Mouse (Mus musculus): ENCODE measurements around the gene Pbx4. TPM values are rescaled to one million over a fixed set of nuclear protein-coding genes. Genes with fewer than 3 reads are reported as not detected.

Gene Pbx4
- polyA plus RNA-seq, 2 experiments: 6.6 to 6.8 TPM

- H3K4me3 ChIP-seq (replicated peaks; ENCODE audit: low read length): no peak overlapping the region
- ATAC-seq (ENCODE audit: low FRiP score, low read depth): no peak
- no peak overlapping the region for H3K4me2 ChIP-seq (replicated peaks; ENCODE audit: low read depth, low read length, severe bottlenecking)
- no peak for TF ChIP-seq POLR2A (IDR thresholded peaks at IDR 0.05; ENCODE audit: borderline replicate concordance, extremely low read depth, insufficient read depth, insufficient read length)
- H3K36me3 ChIP-seq (ENCODE audit: control insufficient read depth, insufficient read depth, low read length): no peaks in the 10 kb centered on the region
- no peaks in the 10 kb centered on the region for H3K4me1 ChIP-seq (ENCODE audit: control insufficient read depth, insufficient read depth, low read length)
- WGBS: 9% methylated on average over 9 of the region's 9 CpGs
- no peak overlapping the region for H3K9ac ChIP-seq (ENCODE audit: low read depth, low read length, severe bottlenecking)
- DNase-seq (ENCODE audit: low spot score): peak; percentile 59
- H3K27me3 ChIP-seq (ENCODE audit: control insufficient read depth, insufficient read depth, low read length): no peaks in the 10 kb centered on the region
- H3K9me3 ChIP-seq (ENCODE audit: control insufficient read depth, low read length): no peaks in the 10 kb centered on the region
- no peak overlapping the region for H3K27ac ChIP-seq (replicated peaks; ENCODE audit: low read depth, low read length)
These were observed 41.9 kb downstream of the Pbx4 start for GRCm38 (mm10) chr8:69874155-69874554.

DNA sequence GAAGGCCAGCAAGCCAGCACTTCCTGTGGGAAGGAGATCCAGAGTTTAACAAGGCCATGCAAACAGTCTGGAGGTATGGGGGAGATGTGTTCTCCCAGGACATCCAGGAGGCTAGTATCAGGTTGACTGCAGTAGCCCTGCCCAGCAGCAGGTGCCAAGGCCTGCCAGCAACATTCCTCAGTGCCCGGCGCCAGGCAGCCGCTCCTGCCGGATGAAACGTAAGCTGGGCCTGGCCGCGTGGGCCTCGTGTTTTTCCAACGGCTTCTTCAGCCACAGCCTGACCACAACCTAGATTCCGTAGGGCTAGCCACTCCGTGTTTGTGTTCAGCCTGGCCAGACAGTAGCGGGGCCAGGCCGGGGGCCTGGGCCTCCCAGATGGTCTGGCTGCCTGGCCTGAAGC, 42.4 kb downstream of the Pbx4 start:
- no peak overlapping the region for H3K27ac ChIP-seq (replicated peaks; ENCODE audit: low read depth, low read length)
- H3K27me3 ChIP-seq (ENCODE audit: control insufficient read depth, insufficient read depth, low read length): peaks cover 4% of the 10 kb centered on the region
- ATAC-seq (ENCODE audit: low FRiP score, low read depth) (no peak), DNase-seq (ENCODE audit: low spot score) (no peak)
- 81% methylated on average over 13 of the region's 13 CpGs for WGBS
- no peak overlapping the region for H3K4me2 ChIP-seq (replicated peaks; ENCODE audit: low read depth, low read length, severe bottlenecking)
- no peaks in the 10 kb centered on the region for H3K9me3 ChIP-seq (ENCODE audit: control insufficient read depth, low read length)
- no peak for TF ChIP-seq POLR2A (IDR thresholded peaks at IDR 0.05; ENCODE audit: borderline replicate concordance, extremely low read depth, insufficient read depth, insufficient read length)
- no peaks in the 10 kb centered on the region for H3K4me1 ChIP-seq (ENCODE audit: control insufficient read depth, insufficient read depth, low read length)
- H3K4me3 ChIP-seq (replicated peaks; ENCODE audit: low read length): no peak overlapping the region
- no peak overlapping the region for H3K9ac ChIP-seq (ENCODE audit: low read depth, low read length, severe bottlenecking)
- H3K36me3 ChIP-seq (ENCODE audit: control insufficient read depth, insufficient read depth, low read length): no peaks in the 10 kb centered on the region

- no peak for TF ChIP-seq POLR2A (IDR thresholded peaks at IDR 0.05; ENCODE audit: borderline replicate concordance, extremely low read depth, insufficient read depth, insufficient read length)
- 0 out of 2 replicates have a peak overlapping the region, but pooled peaks have one; percentile 4 for H3K9ac ChIP-seq (ENCODE audit: low read depth, low read length, severe bottlenecking)
- peaks cover 18% of the 10 kb centered on the region for H3K27me3 ChIP-seq (ENCODE audit: control insufficient read depth, insufficient read depth, low read length)
- H3K4me1 ChIP-seq (ENCODE audit: control insufficient read depth, insufficient read depth, low read length): no peaks in the 10 kb centered on the region
- H3K4me2 ChIP-seq (replicated peaks; ENCODE audit: low read depth, low read length, severe bottlenecking): no peak overlapping the region
- H3K27ac ChIP-seq (replicated peaks; ENCODE audit: low read depth, low read length): no peak overlapping the region
- WGBS: 48% methylated on average over 10 of the region's 10 CpGs
- no peaks in the 10 kb centered on the region for H3K9me3 ChIP-seq (ENCODE audit: control insufficient read depth, low read length)
- H3K36me3 ChIP-seq (ENCODE audit: control insufficient read depth, insufficient read depth, low read length): no peaks in the 10 kb centered on the region
- no peak overlapping the region for H3K4me3 ChIP-seq (replicated peaks; ENCODE audit: low read length)
- ATAC-seq (ENCODE audit: low FRiP score, low read depth) (no peak), DNase-seq (ENCODE audit: low spot score) (no peak)
These were observed 43.8 kb downstream of the Pbx4 start for GRCm38 (mm10) chr8:69876097-69876496.

DNA sequence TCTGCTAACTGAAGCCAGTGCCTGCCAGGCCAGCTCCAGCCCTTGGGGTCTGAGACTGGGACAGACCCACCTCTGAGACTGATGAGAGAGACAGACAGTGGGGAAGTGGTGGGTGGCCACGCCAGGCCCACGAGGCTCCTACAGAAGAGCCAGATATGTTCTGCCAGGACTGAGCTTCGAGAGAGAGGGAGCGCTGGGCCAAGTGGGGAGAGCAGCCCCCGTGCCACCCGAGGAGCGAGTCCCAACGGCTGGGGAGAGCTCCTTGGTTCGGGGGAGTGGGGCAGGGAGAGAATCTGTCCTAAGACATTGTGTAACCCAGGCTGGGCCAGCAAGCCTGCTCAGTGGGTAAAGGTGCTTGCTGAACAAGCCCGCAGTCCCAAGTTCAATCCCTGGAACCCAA, 44.7 kb downstream of the Pbx4 start:
- H3K4me3 ChIP-seq (replicated peaks; ENCODE audit: low read length): no peak overlapping the region
- ATAC-seq (ENCODE audit: low FRiP score, low read depth) (no peak), DNase-seq (ENCODE audit: low spot score) (no peak)
- no peak overlapping the region for H3K9ac ChIP-seq (ENCODE audit: low read depth, low read length, severe bottlenecking)
- no peak overlapping the region for H3K27ac ChIP-seq (replicated peaks; ENCODE audit: low read depth, low read length)
- H3K36me3 ChIP-seq (ENCODE audit: control insufficient read depth, insufficient read depth, low read length): no peaks in the 10 kb centered on the region
- no peak for TF ChIP-seq POLR2A (IDR thresholded peaks at IDR 0.05; ENCODE audit: borderline replicate concordance, extremely low read depth, insufficient read depth, insufficient read length)
- H3K4me1 ChIP-seq (ENCODE audit: control insufficient read depth, insufficient read depth, low read length): no peaks in the 10 kb centered on the region
- H3K9me3 ChIP-seq (ENCODE audit: control insufficient read depth, low read length): no peaks in the 10 kb centered on the region
- 68% methylated on average over 10 of the region's 10 CpGs for WGBS
- H3K27me3 ChIP-seq (ENCODE audit: control insufficient read depth, insufficient read depth, low read length): peaks cover 27% of the 10 kb centered on the region
- H3K4me2 ChIP-seq (replicated peaks; ENCODE audit: low read depth, low read length, severe bottlenecking): no peak overlapping the region

- H3K4me2 ChIP-seq (replicated peaks; ENCODE audit: low read depth, low read length, severe bottlenecking): no peak overlapping the region
- 0 out of 2 replicates have a peak, but pooled peaks cover 1% of the 10 kb centered on the region for H3K4me1 ChIP-seq (ENCODE audit: control insufficient read depth, insufficient read depth, low read length)
- no peak overlapping the region for H3K27ac ChIP-seq (replicated peaks; ENCODE audit: low read depth, low read length)
- no peaks in the 10 kb centered on the region for H3K36me3 ChIP-seq (ENCODE audit: control insufficient read depth, insufficient read depth, low read length)
- ATAC-seq (ENCODE audit: low FRiP score, low read depth) (no peak), DNase-seq (ENCODE audit: low spot score) (no peak)
- no peak for TF ChIP-seq POLR2A (IDR thresholded peaks at IDR 0.05; ENCODE audit: borderline replicate concordance, extremely low read depth, insufficient read depth, insufficient read length)
- WGBS: 86% methylated on average over 4 of the region's 4 CpGs
- H3K4me3 ChIP-seq (replicated peaks; ENCODE audit: low read length): no peak overlapping the region
- peaks cover 31% of the 10 kb centered on the region for H3K27me3 ChIP-seq (ENCODE audit: control insufficient read depth, insufficient read depth, low read length)
- H3K9me3 ChIP-seq (ENCODE audit: control insufficient read depth, low read length): no peaks in the 10 kb centered on the region
- no peak overlapping the region for H3K9ac ChIP-seq (ENCODE audit: low read depth, low read length, severe bottlenecking)
These were observed 45.1 kb downstream of the Pbx4 start for GRCm38 (mm10) chr8:69877396-69877795.

GRCm38 (mm10) chr8:69877992-69878391, 45.7 kb downstream of the Pbx4 start:
- Histone ChIP-seq H3K9ac (ENCODE audit: low read depth, low read length, severe bottlenecking) (no peak overlapping the region), H3K36me3 (ENCODE audit: control insufficient read depth, insufficient read depth, low read length) (no peaks in the 10 kb centered on the region), H3K4me1 (ENCODE audit: control insufficient read depth, insufficient read depth, low read length) (0 out of 2 replicates have a peak, but pooled peaks cover 5% of the 10 kb centered on the region), H3K9me3 (ENCODE audit: control insufficient read depth, low read length) (no peaks in the 10 kb centered on the region), H3K4me2 (replicated peaks; ENCODE audit: low read depth, low read length, severe bottlenecking) (no peak overlapping the region), H3K4me3 (replicated peaks; ENCODE audit: low read length) (no peak overlapping the region), H3K27ac (replicated peaks; ENCODE audit: low read depth, low read length) (no peak overlapping the region), H3K27me3 (ENCODE audit: control insufficient read depth, insufficient read depth, low read length) (peaks cover 37% of the 10 kb centered on the region)
- TF ChIP-seq POLR2A (IDR thresholded peaks at IDR 0.05; ENCODE audit: borderline replicate concordance, extremely low read depth, insufficient read depth, insufficient read length): no peak
- DNase-seq (ENCODE audit: low spot score) (no peak), ATAC-seq (ENCODE audit: low FRiP score, low read depth) (no peak)
- 65% methylated on average over 3 of the region's 3 CpGs for WGBS

Data from limb, embryonic 14.5 days (tissue).